Mouse (Mus musculus): Measurements from ENCODE around the gene Gm3045.

GRCm38 (mm10) chr13:56426365-56426764, at the start of gene Gm3045:
- no peak for TF ChIP-seq CTCF (IDR thresholded peaks at IDR 0.05; ENCODE audit: low read depth)
- TF ChIP-seq EP300 (IDR thresholded peaks at IDR 0.05; ENCODE audit: low read depth) = no peak

Data from liver, postnatal 0 days (tissue).